Comparison of ENCODE assay signal across 14 mouse cellular contexts in genomic region chr5:107977640-107978288, GRCm38 (mm10). TPM values are rescaled to one million over a fixed set of nuclear protein-coding genes. Genes with fewer than 3 reads are reported as not detected.
A peak's percentile ranks its signal among the peaks of the same experiment; 100 is the strongest.
DNase-seq lines count a peak whose midpoint lies in the region; ATAC-seq and TF ChIP-seq lines count a peak whose summit lies in the region.
"Had no signal": no experiment of that assay in that cellular context is flagged by ENCODE, and none has a peak within 500 bp of the region (broad histone marks: within the 10 kb centered on the region; RNA-seq: fewer than 3 reads in every experiment).

No protein-coding gene starts in this region.

- no peaks in the 10 kb centered on the region for H3K27me3 ChIP-seq in intestine, embryonic 14.5 days (replicated peaks; ENCODE audit: control insufficient read depth, insufficient read depth, low read length)
- no peaks in the 10 kb centered on the region for H3K27me3 ChIP-seq in intestine, postnatal 0 days (replicated peaks; ENCODE audit: control insufficient read depth, insufficient read depth, low read length)
- H3K27me3 ChIP-seq in liver, embryonic 13.5 days, result no peaks in the 10 kb centered on the region
- no peaks in the 10 kb centered on the region for H3K27me3 ChIP-seq in stomach, embryonic 15.5 days (replicated peaks)
- no peaks in the 10 kb centered on the region for H3K27me3 ChIP-seq in hindbrain, embryonic 16.5 days (replicated peaks; ENCODE audit: control insufficient read depth, insufficient read depth, low read length)
- H3K27me3 ChIP-seq in forebrain, embryonic 12.5 days, result no peaks in the 10 kb centered on the region
- H3K27me3 ChIP-seq: embryonic facial prominence, embryonic 12.5 days; heart, embryonic 15.5 days; lung, embryonic 15.5 days had no signal

- no peaks in the 10 kb centered on the region for H3K9me3 ChIP-seq in intestine, embryonic 14.5 days (ENCODE audit: control insufficient read depth, low read length)
- H3K9me3 ChIP-seq in intestine, postnatal 0 days (ENCODE audit: control insufficient read depth), result no peaks in the 10 kb centered on the region
- H3K9me3 ChIP-seq in liver, embryonic 13.5 days (replicated peaks), result no peaks in the 10 kb centered on the region
- no peaks in the 10 kb centered on the region for H3K9me3 ChIP-seq in stomach, embryonic 15.5 days
- H3K9me3 ChIP-seq in hindbrain, embryonic 16.5 days (ENCODE audit: control insufficient read depth, low read length), result no peaks in the 10 kb centered on the region
- no peaks in the 10 kb centered on the region for H3K9me3 ChIP-seq in forebrain, embryonic 12.5 days
- H3K9me3 ChIP-seq: embryonic facial prominence, embryonic 12.5 days; heart, embryonic 15.5 days; hindbrain, embryonic 10.5 days; limb, embryonic 10.5 days; lung, embryonic 15.5 days had no signal

- H3K4me3 ChIP-seq in intestine, embryonic 14.5 days (ENCODE audit: low read depth, low read length), result no peak overlapping the region
- no peak overlapping the region for H3K4me3 ChIP-seq in intestine, postnatal 0 days (ENCODE audit: low read depth, low read length)
- H3K4me3 ChIP-seq in liver, embryonic 13.5 days (replicated peaks), result no peak overlapping the region
- no peak overlapping the region for H3K4me3 ChIP-seq in stomach, embryonic 15.5 days (replicated peaks)
- H3K4me3 ChIP-seq in hindbrain, embryonic 16.5 days (ENCODE audit: low read length), result no peak overlapping the region
- H3K4me3 ChIP-seq in forebrain, embryonic 12.5 days (replicated peaks), result no peak overlapping the region
- H3K4me3 ChIP-seq: embryonic facial prominence, embryonic 12.5 days; heart, embryonic 15.5 days; hindbrain, embryonic 10.5 days; limb, embryonic 10.5 days; lung, embryonic 15.5 days had no signal

- H3K9ac ChIP-seq in intestine, embryonic 14.5 days (ENCODE audit: low read length), result no peak overlapping the region
- H3K9ac ChIP-seq in intestine, postnatal 0 days (ENCODE audit: low read depth, low read length), result no peak overlapping the region
- H3K9ac ChIP-seq in liver, embryonic 13.5 days, result no peak overlapping the region
- no peak overlapping the region for H3K9ac ChIP-seq in stomach, embryonic 15.5 days
- H3K9ac ChIP-seq in hindbrain, embryonic 16.5 days (ENCODE audit: low read depth, low read length), result no peak overlapping the region
- no peak overlapping the region for H3K9ac ChIP-seq in forebrain, embryonic 12.5 days
- H3K9ac ChIP-seq: embryonic facial prominence, embryonic 12.5 days; heart, embryonic 15.5 days; lung, embryonic 15.5 days had no signal

- TF ChIP-seq CTCF in intestine, postnatal 0 days (IDR thresholded peaks at IDR 0.05; ENCODE audit: low read depth), result no peak

- peak; percentile 45 for DNase-seq in intestine, embryonic 14.5 days (ENCODE audit: low spot score)
- no peak for DNase-seq in liver, embryonic 13.5 days
- DNase-seq: cerebellum, adult 9-11 months; kidney, adult 9 months had no signal

- ATAC-seq in intestine, embryonic 14.5 days (replicated peaks; ENCODE audit: low FRiP score, low TSS enrichment, low read depth), result no peak
- ATAC-seq in intestine, postnatal 0 days, result no peak
- ATAC-seq in activated CD4-positive, CD25-positive, alpha-beta regulatory T cell, adult 4 months, result peak; percentile 34
- ATAC-seq in liver, embryonic 13.5 days (ENCODE audit: low read depth), result peak; percentile 34
- ATAC-seq in stomach, embryonic 15.5 days (ENCODE audit: insufficient read depth, low FRiP score, low read depth), result peak; percentile 73; the same call in 1 of the 2 replicates
- ATAC-seq in hindbrain, embryonic 16.5 days, result no peak
- ATAC-seq in forebrain, embryonic 12.5 days (ENCODE audit: low FRiP score), result no peak

- peaks cover 13% of the 10 kb centered on the region for H3K4me1 ChIP-seq in intestine, embryonic 14.5 days (replicated peaks; ENCODE audit: control insufficient read depth, insufficient read depth, low read length)
- 0 out of 2 replicates have a peak, but pooled peaks cover 3% of the 10 kb centered on the region for H3K4me1 ChIP-seq in intestine, postnatal 0 days (replicated peaks; ENCODE audit: control insufficient read depth, insufficient read depth, low read length)
- peaks cover 44% of the 10 kb centered on the region for H3K4me1 ChIP-seq in liver, embryonic 13.5 days (replicated peaks)
- H3K4me1 ChIP-seq in stomach, embryonic 15.5 days, result peaks cover 5% of the 10 kb centered on the region; the same call in 1 of the 2 replicates
- no peaks in the 10 kb centered on the region for H3K4me1 ChIP-seq in hindbrain, embryonic 16.5 days (ENCODE audit: control insufficient read depth, insufficient read depth, low read depth, low read length)
- no peaks in the 10 kb centered on the region for H3K4me1 ChIP-seq in forebrain, embryonic 12.5 days

- H3K36me3 ChIP-seq in intestine, embryonic 14.5 days (ENCODE audit: control insufficient read depth, insufficient read depth, low read length), result no peaks in the 10 kb centered on the region
- H3K36me3 ChIP-seq in intestine, postnatal 0 days (ENCODE audit: control insufficient read depth, insufficient read depth), result no peaks in the 10 kb centered on the region
- no peaks in the 10 kb centered on the region for H3K36me3 ChIP-seq in liver, embryonic 13.5 days
- no peaks in the 10 kb centered on the region for H3K36me3 ChIP-seq in stomach, embryonic 15.5 days
- no peaks in the 10 kb centered on the region for H3K36me3 ChIP-seq in hindbrain, embryonic 16.5 days (ENCODE audit: control insufficient read depth, insufficient read depth, low read length)
- H3K36me3 ChIP-seq in forebrain, embryonic 12.5 days (replicated peaks), result no peaks in the 10 kb centered on the region
- H3K36me3 ChIP-seq: embryonic facial prominence, embryonic 12.5 days; heart, embryonic 15.5 days; hindbrain, embryonic 10.5 days; limb, embryonic 10.5 days; lung, embryonic 15.5 days had no signal

- 67% methylated on average over 3 of the region's 3 CpGs for WGBS in intestine, embryonic 14.5 days
- WGBS in intestine, postnatal 0 days, result 50% methylated on average over 3 of the region's 3 CpGs
- 36% methylated on average over 3 of the region's 3 CpGs for WGBS in liver, embryonic 13.5 days (ENCODE audit: insufficient replicate concordance)
- 54% methylated on average over 3 of the region's 3 CpGs for WGBS in stomach, embryonic 15.5 days
- 89% methylated on average over 3 of the region's 3 CpGs for WGBS in hindbrain, embryonic 16.5 days
- WGBS in forebrain, embryonic 12.5 days, result 74% methylated on average over 3 of the region's 3 CpGs

- H3K27ac ChIP-seq in intestine, embryonic 14.5 days (ENCODE audit: low read depth), result peak overlapping the region; percentile 43; the same call in 1 of the 2 replicates
- H3K27ac ChIP-seq in intestine, postnatal 0 days (ENCODE audit: low read depth, low read length), result no peak overlapping the region
- peak overlapping the region; percentile 37 for H3K27ac ChIP-seq in liver, embryonic 13.5 days
- peak overlapping the region; percentile 11; the same call in 1 of the 2 replicates for H3K27ac ChIP-seq in stomach, embryonic 15.5 days
- no peak overlapping the region for H3K27ac ChIP-seq in hindbrain, embryonic 16.5 days (ENCODE audit: low read depth, low read length)
- no peak overlapping the region for H3K27ac ChIP-seq in forebrain, embryonic 12.5 days
- H3K27ac ChIP-seq: embryonic facial prominence, embryonic 12.5 days; heart, embryonic 15.5 days; hindbrain, embryonic 10.5 days; limb, embryonic 10.5 days; lung, embryonic 15.5 days had no signal

- H3K4me2 ChIP-seq in intestine, embryonic 14.5 days (ENCODE audit: low read length), result no peak overlapping the region
- no peak overlapping the region for H3K4me2 ChIP-seq in intestine, postnatal 0 days (replicated peaks; ENCODE audit: low read depth)
- no peak overlapping the region for H3K4me2 ChIP-seq in liver, embryonic 13.5 days
- H3K4me2 ChIP-seq in stomach, embryonic 15.5 days, result no peak overlapping the region
- no peak overlapping the region for H3K4me2 ChIP-seq in hindbrain, embryonic 16.5 days (ENCODE audit: low read length)
- H3K4me2 ChIP-seq in forebrain, embryonic 12.5 days, result no peak overlapping the region
- H3K4me2 ChIP-seq: embryonic facial prominence, embryonic 12.5 days; heart, embryonic 15.5 days; lung, embryonic 15.5 days had no signal

RNA-seq across cellular contexts. Expression of gene Fam69a, which starts 9.1 kb away (rescaled TPM):
- polyA plus RNA-seq in intestine, embryonic 14.5 days (2014; fragmentation: Nextera tagmentation; extraction: Ambion mirVana), result 24.5 and 25.0 TPM in 2 replicates
- 11.7 and 11.8 TPM in 2 replicates for polyA plus RNA-seq in intestine, postnatal 0 days (2015; fragmentation: Nextera tagmentation; extraction: Ambion mirVana)
- polyA plus RNA-seq in activated CD4-positive, CD25-positive, alpha-beta regulatory T cell, adult 4 months (2017; shearing (Covaris generic)), result 10 to 100 TPM; 61.9 to 92.8 TPM
- polyA plus RNA-seq in liver, embryonic 13.5 days (2015; fragmentation: Nextera tagmentation; extraction: Ambion mirVana), result 11.3 and 11.6 TPM in 2 replicates
- polyA plus RNA-seq in stomach, embryonic 15.5 days (2015; fragmentation: Nextera tagmentation; extraction: Ambion mirVana), result 24.1 and 28.7 TPM in 2 replicates
- polyA plus RNA-seq in hindbrain, embryonic 16.5 days (2015; fragmentation: Nextera tagmentation; extraction: Ambion mirVana), result 68.1 and 73.3 TPM in 2 replicates
- polyA plus RNA-seq in forebrain, embryonic 12.5 days (2016; fragmentation: Nextera tagmentation; extraction: Ambion mirVana), result 22.1 and 22.6 TPM in 2 replicates

Comparison
In these comparisons a context has a peak if more than half of its experiments do, and no peak if none do; other contexts are left out.
1. H3K27ac ChIP-seq: peak in intestine, embryonic 14.5 days (single experiment), liver, embryonic 13.5 days (single experiment) and stomach, embryonic 15.5 days (single experiment); none in intestine, postnatal 0 days (single experiment), hindbrain, embryonic 16.5 days (single experiment) and forebrain, embryonic 12.5 days (single experiment).
2. ATAC-seq: peak in activated CD4-positive, CD25-positive, alpha-beta regulatory T cell, adult 4 months (single experiment), liver, embryonic 13.5 days (single experiment) and stomach, embryonic 15.5 days (single experiment); none in intestine, embryonic 14.5 days (single experiment), intestine, postnatal 0 days (single experiment), hindbrain, embryonic 16.5 days (single experiment) and forebrain, embryonic 12.5 days (single experiment).